8 mouse cellular contexts compared by ENCODE assay signal in the genomic region with DNA sequence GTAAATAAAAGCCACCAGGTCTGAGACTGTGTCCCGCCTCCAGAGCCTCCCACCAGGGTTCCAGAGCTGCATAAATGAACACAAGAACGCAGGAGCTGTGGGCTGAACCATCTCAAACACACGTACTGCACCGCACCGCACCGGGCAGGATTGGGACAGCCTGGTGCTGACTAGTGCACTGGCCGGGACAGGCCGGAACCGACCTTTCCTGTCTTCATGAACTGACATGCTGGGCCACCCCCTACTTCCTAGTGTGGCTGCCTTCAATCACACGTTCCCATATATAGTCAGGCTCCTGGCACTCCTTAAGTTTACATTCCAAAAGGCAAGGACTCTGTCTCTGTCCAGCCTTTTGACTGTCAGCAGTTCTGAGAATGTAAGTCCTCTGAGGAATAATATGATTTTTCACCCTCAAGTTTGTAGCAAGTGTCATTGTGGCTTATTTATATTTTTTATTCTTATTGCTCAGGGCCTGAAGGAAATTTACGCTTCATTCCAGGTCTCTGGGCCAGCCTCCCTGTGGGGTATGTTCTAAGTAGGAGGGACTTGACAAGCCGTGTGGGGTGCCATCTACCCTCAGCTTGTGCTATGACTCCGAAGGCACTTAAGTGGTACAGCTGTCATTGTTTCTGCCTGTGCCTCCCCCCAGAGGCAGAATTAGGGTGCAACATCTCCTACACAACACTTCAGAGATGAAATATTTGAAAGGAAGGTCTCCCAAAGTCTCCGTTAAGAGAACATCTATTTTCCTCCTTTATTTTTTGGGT. TPM values are rescaled to one million over a fixed set of nuclear protein-coding genes. Genes with fewer than 3 reads are reported as not detected.
A peak's percentile ranks its signal among the peaks of the same experiment; 100 is the strongest.
DNase-seq lines count a peak whose midpoint lies in the region; ATAC-seq and TF ChIP-seq lines count a peak whose summit lies in the region.

No protein-coding gene starts in this region.

- intact Hi-C loops in gastrocnemius, adult 2 months (cut with DNase I): loop anchor here (2.0 kb wide), 1 partner anchor 141 kb away; no protein-coding TSS in a partner anchor

- H3K4me3 ChIP-seq in gastrocnemius, adult 2 months: peak overlapping the region; percentile 72
- no peak overlapping the region for H3K4me3 ChIP-seq in hindbrain, embryonic 13.5 days
- H3K4me3 ChIP-seq in limb, embryonic 15.5 days: no peak overlapping the region
- H3K4me3 ChIP-seq in stomach, postnatal 0 days (ENCODE audit: low read depth, low read length): no peak overlapping the region

- no peaks in the 10 kb centered on the region for H3K27me3 ChIP-seq in hindbrain, embryonic 13.5 days
- no peaks in the 10 kb centered on the region for H3K27me3 ChIP-seq in limb, embryonic 15.5 days
- no peaks in the 10 kb centered on the region for H3K27me3 ChIP-seq in stomach, postnatal 0 days (ENCODE audit: control insufficient read depth, insufficient read depth, low read length)

- peaks cover 19% of the 10 kb centered on the region for H3K4me1 ChIP-seq in hindbrain, embryonic 13.5 days (replicated peaks)
- peaks cover 47% of the 10 kb centered on the region for H3K4me1 ChIP-seq in limb, embryonic 15.5 days
- peaks cover 19% of the 10 kb centered on the region for H3K4me1 ChIP-seq in stomach, postnatal 0 days (replicated peaks; ENCODE audit: control insufficient read depth, insufficient read depth)

- no peak for ATAC-seq in hindbrain, embryonic 13.5 days (ENCODE audit: low FRiP score)
- no peak for ATAC-seq in limb, embryonic 15.5 days (ENCODE audit: insufficient number of reproducible peaks, low FRiP score, low TSS enrichment, low read depth)
- ATAC-seq in stomach, postnatal 0 days (ENCODE audit: low FRiP score, low TSS enrichment): peak; percentile 74

- peak; percentile 50 for TF ChIP-seq CTCF in gastrocnemius, adult 2 months (IDR thresholded peaks at IDR 0.05)
- peak; percentile 53 for TF ChIP-seq CTCF in stomach, postnatal 0 days (IDR thresholded peaks at IDR 0.05; ENCODE audit: low read depth)

- TF ChIP-seq EP300 in stomach, postnatal 0 days (optimal IDR thresholded peaks at IDR 0.05): no peak

- H3K4me2 ChIP-seq in hindbrain, embryonic 13.5 days: no peak overlapping the region
- H3K4me2 ChIP-seq in limb, embryonic 15.5 days: no peak overlapping the region; the same call in 1 of the 2 replicates
- H3K4me2 ChIP-seq in stomach, postnatal 0 days (replicated peaks; ENCODE audit: low read depth): peak overlapping the region; percentile 20; the same call in 1 of the 2 replicates

- peak; percentile 32 for DNase-seq in gastrocnemius, adult 2 months
- no peak for DNase-seq in gastrocnemius, postnatal 10 days
- DNase-seq in embryo, embryonic 10.5 days (ENCODE audit: low spot score): peak; percentile 19
- DNase-seq in stomach, postnatal 0 days (ENCODE audit: low spot score): peak; percentile 62
- DNase-seq in cerebellum, postnatal 10 days: no peak
- DNase-seq in urinary bladder, postnatal 10 days (ENCODE audit: low spot score): no peak

- WGBS in hindbrain, embryonic 13.5 days: 82% methylated on average over 14 of the region's 14 CpGs
- WGBS in limb, embryonic 15.5 days: 39% methylated on average over 14 of the region's 14 CpGs
- WGBS in stomach, postnatal 0 days: 28% methylated on average over 14 of the region's 14 CpGs

- H3K36me3 ChIP-seq in hindbrain, embryonic 13.5 days: peaks cover 18% of the 10 kb centered on the region
- H3K36me3 ChIP-seq in limb, embryonic 15.5 days: no peaks in the 10 kb centered on the region
- no peaks in the 10 kb centered on the region for H3K36me3 ChIP-seq in stomach, postnatal 0 days (ENCODE audit: control insufficient read depth, insufficient read depth, low read length)

- peak overlapping the region; percentile 95 for H3K27ac ChIP-seq in gastrocnemius, adult 2 months
- H3K27ac ChIP-seq in hindbrain, embryonic 13.5 days: peak overlapping the region; percentile 44; the same call in 1 of the 2 replicates
- peak overlapping the region; percentile 95 for H3K27ac ChIP-seq in limb, embryonic 15.5 days
- H3K27ac ChIP-seq in stomach, postnatal 0 days (replicated peaks): peak overlapping the region; percentile 94

- H3K9me3 ChIP-seq in hindbrain, embryonic 13.5 days: no peaks in the 10 kb centered on the region
- H3K9me3 ChIP-seq in limb, embryonic 15.5 days: no peaks in the 10 kb centered on the region
- H3K9me3 ChIP-seq in stomach, postnatal 0 days (ENCODE audit: control insufficient read depth, low read length): no peaks in the 10 kb centered on the region

- H3K9ac ChIP-seq in hindbrain, embryonic 13.5 days: 0 out of 2 replicates have a peak overlapping the region, but pooled peaks have one; percentile 35
- no peak overlapping the region for H3K9ac ChIP-seq in limb, embryonic 15.5 days
- 0 out of 2 replicates have a peak overlapping the region, but pooled peaks have one; percentile 14 for H3K9ac ChIP-seq in stomach, postnatal 0 days (ENCODE audit: low read length)

RNA-seq across cellular contexts. Expression of gene Tmem204, which starts 1.1 kb away (rescaled TPM):
- total RNA-seq in gastrocnemius, adult 2 months (2021): 10 to 100 TPM in 1 of 2 experiments, 1 to 10 TPM in 1; 8.3 to 21.5 TPM
- total RNA-seq in gastrocnemius, postnatal 10 days (2021): 10 to 100 TPM; 16.0 to 16.5 TPM
- 10.8 and 11.5 TPM in 2 replicates for polyA plus RNA-seq in hindbrain, embryonic 13.5 days (2015; fragmentation: Nextera tagmentation; extraction: Ambion mirVana)
- polyA plus RNA-seq in limb, embryonic 15.5 days (2015; fragmentation: Nextera tagmentation; extraction: Ambion mirVana): 22.3 and 25.3 TPM in 2 replicates
- polyA plus RNA-seq in stomach, postnatal 0 days (2015; fragmentation: Nextera tagmentation; extraction: Ambion mirVana): 16.8 and 19.0 TPM in 2 replicates

RNA-seq across cellular contexts. Expression of gene Telo2, which starts 33.5 kb away (rescaled TPM):
- 10 to 100 TPM in 1 of 2 experiments, 1 to 10 TPM in 1; 4.5 to 11.4 TPM for total RNA-seq in gastrocnemius, adult 2 months (2021)
- 10 to 100 TPM; 13.0 to 16.1 TPM for total RNA-seq in gastrocnemius, postnatal 10 days (2021)
- 41.9 and 45.5 TPM in 2 replicates for polyA plus RNA-seq in hindbrain, embryonic 13.5 days (2015; fragmentation: Nextera tagmentation; extraction: Ambion mirVana)
- 39.1 and 41.6 TPM in 2 replicates for polyA plus RNA-seq in limb, embryonic 15.5 days (2015; fragmentation: Nextera tagmentation; extraction: Ambion mirVana)
- 12.2 and 13.7 TPM in 2 replicates for polyA plus RNA-seq in stomach, postnatal 0 days (2015; fragmentation: Nextera tagmentation; extraction: Ambion mirVana)

RNA-seq across cellular contexts. Expression of gene Ptx4, which starts 38.3 kb away (rescaled TPM):
- total RNA-seq in gastrocnemius, adult 2 months (2021): 1 to 10 TPM; 2.2 to 6.1 TPM
- 1 to 10 TPM; 7.3 to 8.7 TPM for total RNA-seq in gastrocnemius, postnatal 10 days (2021)
- polyA plus RNA-seq in hindbrain, embryonic 13.5 days (2015; fragmentation: Nextera tagmentation; extraction: Ambion mirVana): not detected in 2 replicates
- 6.1 and 6.6 TPM in 2 replicates for polyA plus RNA-seq in limb, embryonic 15.5 days (2015; fragmentation: Nextera tagmentation; extraction: Ambion mirVana)
- polyA plus RNA-seq in stomach, postnatal 0 days (2015; fragmentation: Nextera tagmentation; extraction: Ambion mirVana): 0.30 and 0.33 TPM in 2 replicates

RNA-seq across cellular contexts. Expression of gene Clcn7, which starts 50.9 kb away (rescaled TPM):
- total RNA-seq in gastrocnemius, adult 2 months (2021): 10 to 100 TPM; 16.2 to 19.2 TPM
- total RNA-seq in gastrocnemius, postnatal 10 days (2021): 10 to 100 TPM; 14.0 to 20.0 TPM
- polyA plus RNA-seq in hindbrain, embryonic 13.5 days (2015; fragmentation: Nextera tagmentation; extraction: Ambion mirVana): 24.9 and 30.4 TPM in 2 replicates
- polyA plus RNA-seq in limb, embryonic 15.5 days (2015; fragmentation: Nextera tagmentation; extraction: Ambion mirVana): 25.2 and 26.4 TPM in 2 replicates
- polyA plus RNA-seq in stomach, postnatal 0 days (2015; fragmentation: Nextera tagmentation; extraction: Ambion mirVana): 10.5 and 11.5 TPM in 2 replicates

Comparison
In these comparisons a context has a peak if more than half of its experiments do, and no peak if none do; other contexts are left out.
1. DNase-seq: peak in gastrocnemius, adult 2 months (single experiment), embryo, embryonic 10.5 days (single experiment) and stomach, postnatal 0 days (single experiment); none in gastrocnemius, postnatal 10 days (single experiment), cerebellum, postnatal 10 days (0 of 2) and urinary bladder, postnatal 10 days (single experiment).
2. H3K27ac ChIP-seq: peak in every context shown above with its lines; median percentile 95 in gastrocnemius, adult 2 months; 95 in limb, embryonic 15.5 days; 94 in stomach, postnatal 0 days; 44 in hindbrain, embryonic 13.5 days.